Mouse (Mus musculus) heart, adult 2 months (tissue): ENCODE measurements around the gene Ifitm1. TPM values are rescaled to one million over a fixed set of nuclear protein-coding genes. Genes with fewer than 3 reads are reported as not detected.
"Not testable (repeated sequence)": the region's sequence is repeated elsewhere in the genome, so short reads cannot be mapped to it uniquely, and the experiment has no call there.

ENCODE experiments used
- DNase-seq, 2 experiments: peaks; one replicate each; pipeline ENCODE4 v3.0.0; 2021
- H3K27ac ChIP-seq: fragments of 200-600 bp; 2 replicates; pipeline ENCODE4 v1.8.1; 2022
- H3K27me3 ChIP-seq: fragments of 200-500 bp; 2 replicates; pipeline ENCODE4 v1.6.1; 2012; ENCODE audit warnings: mild to moderate bottlenecking, low read length, inconsistent platforms, mixed read lengths; ENCODE audit not compliant: control insufficient read depth, insufficient read depth
- H3K36me3 ChIP-seq: fragments of 200-500 bp; 2 replicates; pipeline ENCODE4 v1.6.1; 2012; ENCODE audit warnings: low read length, inconsistent platforms; ENCODE audit not compliant: control insufficient read depth, insufficient read depth
- H3K4me1 ChIP-seq: fragments of 200-500 bp; 2 replicates; pipeline ENCODE4 v1.6.1; 2011; ENCODE audit warnings: low read length; ENCODE audit not compliant: control insufficient read depth, insufficient read depth
- H3K4me3 ChIP-seq: fragments of 200-600 bp; 2 replicates; pipeline ENCODE4 v1.8.1; 2022
- H3K79me2 ChIP-seq: fragments of 200-500 bp; replicated peaks from 2 replicates; pipeline ENCODE4 v1.6.1; 2012; ENCODE audit warnings: mild to moderate bottlenecking, inconsistent platforms, low read length, moderate library complexity, mixed read lengths; ENCODE audit not compliant: control insufficient read depth, insufficient read depth
- H3K9ac ChIP-seq: fragments of 200-500 bp; 2 replicates; pipeline ENCODE4 v1.6.1; 2012; ENCODE audit warnings: low read depth, mild to moderate bottlenecking, control low read depth, inconsistent platforms, low read length, mixed read lengths
- CTCF ChIP-seq: fragments of 200-600 bp; IDR thresholded peaks from 2 replicates; pipeline ENCODE4 v1.8.1; 2022; ENCODE audit warnings: antibody characterized with exemption, mild to moderate bottlenecking, moderate library complexity
- EP300 ChIP-seq: fragments of 200-500 bp; IDR thresholded peaks from 2 replicates; pipeline ENCODE4 v1.6.1; 2011; ENCODE audit warnings: low read depth, low read length, control low read depth; ENCODE audit not compliant: insufficient read depth
- POLR2A ChIP-seq: fragments of 200-500 bp; IDR thresholded peaks from 2 replicates; pipeline ENCODE4 v1.6.1; 2011; ENCODE audit warnings: mild to moderate bottlenecking, low read depth, low read length, control low read depth; ENCODE audit not compliant: insufficient read depth
- WGBS: fragments of 180-500 bp; shearing (Covaris S2); methylation state at CpG from one replicate; pipeline ENCODE4 v1.1.7; 2018; 5-methylcytosine and 5-hydroxymethylcytosine counted together
- intact Hi-C: fragments of 180-260 bp; cut with DNase I; formaldehyde crosslinking; loops from one replicate; pipeline ENCODE4 v1.15.1; 2025
- polyA plus RNA-seq: library from polyadenylated mRNA; depleted of rRNA; stranded (reverse); fragments of >200 nt; gene quantifications from 2 replicates; pipeline ENCODE4 v1.2.3, GENCODE M21; 2012
- total RNA-seq, 2 experiments: library from RNA; stranded (reverse); gene quantifications; 2 replicates each; pipeline ENCODE4 v1.2.3; 2021

Ifitm1 gene
- total and polyA plus RNA-seq, 3 experiments, result 6.1 to 52.2 (median 7.7) TPM

DNA sequence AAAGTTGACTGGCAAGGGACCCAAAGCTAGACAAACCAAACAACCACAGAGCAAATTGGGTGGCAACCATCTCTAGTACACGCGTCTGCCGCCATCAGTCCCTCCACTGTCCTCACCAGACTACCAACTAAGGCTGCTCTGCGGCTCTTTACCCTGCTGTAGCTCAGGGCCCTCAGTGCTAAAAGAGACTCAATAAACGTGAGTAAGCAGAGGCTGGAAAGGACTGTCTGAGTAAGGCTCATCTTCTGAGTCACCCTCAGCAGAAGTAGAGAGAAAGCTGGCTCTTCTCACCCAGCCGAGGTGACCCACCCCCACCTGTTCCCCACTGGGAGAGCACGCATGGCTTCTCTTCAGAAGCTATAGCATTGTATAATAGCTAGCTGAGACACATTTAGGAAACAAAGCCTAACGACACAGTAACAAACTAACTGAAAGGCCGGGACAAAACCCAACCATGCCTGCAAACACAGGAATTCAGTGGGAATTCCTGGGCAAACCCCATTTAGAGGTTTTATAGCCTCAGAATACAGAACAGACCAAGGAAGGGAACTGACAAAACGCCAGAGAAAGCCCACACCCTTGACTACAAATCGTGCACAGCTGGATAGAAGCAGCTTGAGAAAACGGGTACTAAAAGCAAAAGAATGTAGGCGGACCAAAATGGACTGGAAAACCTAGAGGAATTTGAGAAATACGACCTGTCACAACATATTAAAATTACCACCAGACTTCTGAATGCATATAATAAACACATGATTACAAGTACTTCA lies 6.6 kb downstream of the Ifitm1 start:
- Histone ChIP-seq H3K27me3 (no peaks in the 10 kb centered on the region), H3K4me1 (peaks cover 7% of the 10 kb centered on the region), H3K36me3 (no peaks in the 10 kb centered on the region), H3K4me3 (no peak overlapping the region), H3K79me2 (no peaks in the 10 kb centered on the region), H3K27ac (no peak overlapping the region), H3K9ac (no peak overlapping the region)
- intact Hi-C loops, result loop anchor here (5.0 kb wide), 1 partner anchor 34 kb away; no protein-coding TSS in a partner anchor
- no peak for DNase-seq
- WGBS, result 68% methylated on average over 14 of the region's 14 CpGs
- TF ChIP-seq EP300 (no peak), POLR2A (no peak), CTCF (no peak)

DNA sequence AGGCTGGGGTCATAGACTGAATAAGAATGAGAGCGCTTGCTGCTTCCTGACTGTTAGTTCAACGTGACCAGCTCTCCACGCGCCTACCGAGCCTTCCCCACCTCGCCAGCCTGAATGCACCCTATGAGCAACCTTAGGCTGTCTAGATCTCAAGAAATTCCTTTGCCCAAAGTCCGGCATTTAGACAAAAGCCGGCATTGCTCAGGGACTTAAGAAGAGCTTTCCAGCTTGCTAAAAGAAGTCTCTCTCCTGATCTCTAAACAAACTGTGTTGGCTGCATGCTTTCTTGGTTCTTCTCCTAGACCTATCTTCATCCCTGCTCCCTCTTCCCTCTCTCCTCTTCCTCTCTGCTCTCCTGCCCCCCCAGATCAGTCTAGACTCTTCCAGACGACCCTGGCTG lies 7.9 kb downstream of the Ifitm1 start:
- peak in 1 of 2 experiments; percentile 24 for DNase-seq
- Histone ChIP-seq H3K4me3 (no peak overlapping the region), H3K36me3 (no peaks in the 10 kb centered on the region), H3K79me2 (no peaks in the 10 kb centered on the region), H3K4me1 (peaks cover 7% of the 10 kb centered on the region), H3K27me3 (no peaks in the 10 kb centered on the region), H3K9ac (no peak overlapping the region), H3K27ac (peak overlapping the region; percentile 6)
- WGBS, result 13% methylated on average over 9 of the region's 9 CpGs
- intact Hi-C loops, result loop anchor here (5.0 kb wide), 1 partner anchor 32 kb away; no protein-coding TSS in a partner anchor
- TF ChIP-seq POLR2A, result no peak
- TF ChIP-seq EP300, result no peak
- no peak for TF ChIP-seq CTCF

DNA sequence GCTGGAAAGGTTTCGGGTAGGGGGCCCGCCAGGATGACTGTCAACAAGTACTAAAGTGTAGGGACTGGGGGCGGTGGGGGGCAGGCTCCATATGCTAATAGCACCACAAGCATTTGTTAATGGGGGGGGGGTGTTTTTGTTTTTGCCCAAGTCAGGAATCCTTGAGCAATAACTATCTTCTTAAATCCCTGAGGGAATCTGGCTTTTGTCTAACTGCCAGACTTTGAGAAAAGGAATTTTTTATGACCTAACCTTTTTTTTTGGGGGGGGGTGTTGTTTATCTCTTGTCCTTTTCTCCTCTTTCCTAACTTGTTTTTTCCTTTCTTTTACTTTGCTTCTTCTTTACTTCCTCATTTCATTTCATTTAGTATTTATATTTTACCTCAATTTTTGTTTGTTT lies 8.4 kb downstream of the Ifitm1 start:
- no peak overlapping the region for H3K4me3 ChIP-seq
- intact Hi-C loops, result no loop called here
- no peak for DNase-seq
- no peak overlapping the region for H3K9ac ChIP-seq
- no peaks in the 10 kb centered on the region for H3K36me3 ChIP-seq
- H3K79me2 ChIP-seq, result no peaks in the 10 kb centered on the region
- TF ChIP-seq CTCF (no peak), EP300 (no peak), POLR2A (no peak)
- H3K27ac ChIP-seq, result no peak overlapping the region
- H3K4me1 ChIP-seq, result peaks cover 7% of the 10 kb centered on the region
- WGBS, result 43% methylated on average over 3 of the region's 3 CpGs
- no peaks in the 10 kb centered on the region for H3K27me3 ChIP-seq

DNA sequence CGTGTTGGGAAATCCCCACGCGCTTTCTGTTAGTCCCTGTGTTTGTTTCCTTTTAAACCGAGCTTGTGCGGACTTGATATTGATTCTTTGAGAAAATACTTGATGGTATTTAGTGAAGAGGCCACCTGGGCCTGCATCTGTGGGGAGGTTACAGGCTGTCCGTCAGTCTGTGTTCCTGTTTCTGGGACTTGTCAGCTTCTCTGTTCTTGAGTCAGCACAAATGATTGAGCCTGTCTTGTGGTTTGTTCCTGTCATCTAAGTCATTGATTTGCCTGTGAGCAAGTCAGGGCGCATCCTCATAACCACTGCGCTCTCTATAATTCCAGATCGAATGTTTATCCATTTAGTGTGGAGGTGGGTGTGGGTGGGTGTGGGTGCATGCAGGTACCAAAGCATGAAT lies 9.7 kb downstream of the Ifitm1 start:
- intact Hi-C loops, DNase-seq: not testable (repeated sequence)

DNA sequence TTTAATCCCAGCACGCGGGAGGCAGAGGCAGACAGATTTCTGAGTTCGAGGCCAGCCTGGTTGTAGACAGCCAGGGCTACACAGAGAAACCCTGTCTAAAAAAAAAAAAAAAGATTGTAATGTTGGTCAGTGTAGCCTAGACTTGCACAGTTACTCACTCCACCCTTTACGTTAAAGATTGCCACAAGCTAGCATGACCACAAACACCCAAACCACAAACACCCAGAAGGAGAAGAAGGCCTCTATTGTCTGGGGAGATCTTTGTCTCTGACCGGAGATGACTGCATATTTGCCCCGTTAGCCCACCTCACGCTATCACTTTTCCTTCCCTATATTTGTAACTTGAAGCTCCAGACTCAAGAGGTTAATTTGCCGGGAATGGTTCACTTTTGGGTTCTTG lies 14.7 kb downstream of the Ifitm1 start:
- H3K36me3 ChIP-seq, result no peaks in the 10 kb centered on the region
- intact Hi-C loops, result no loop called here
- H3K9ac ChIP-seq, result no peak overlapping the region
- H3K79me2 ChIP-seq, result no peaks in the 10 kb centered on the region
- DNase-seq, result no peak
- H3K27ac ChIP-seq, result no peak overlapping the region
- no peaks in the 10 kb centered on the region for H3K4me1 ChIP-seq
- no peak for TF ChIP-seq EP300
- TF ChIP-seq CTCF, result no peak
- TF ChIP-seq POLR2A, result no peak
- no peak overlapping the region for H3K4me3 ChIP-seq
- WGBS, result 80% methylated on average over 8 of the region's 8 CpGs
- no peaks in the 10 kb centered on the region for H3K27me3 ChIP-seq

More for the DNA sequence above, 9.7 kb downstream of the Ifitm1 start:
- not testable (repeated sequence) for H3K9ac ChIP-seq, H3K79me2 ChIP-seq, H3K4me3 ChIP-seq, H3K27ac ChIP-seq, H3K4me1 ChIP-seq, H3K36me3 ChIP-seq, H3K27me3 ChIP-seq
- 91% methylated on average over 9 of the region's 9 CpGs for WGBS

DNA sequence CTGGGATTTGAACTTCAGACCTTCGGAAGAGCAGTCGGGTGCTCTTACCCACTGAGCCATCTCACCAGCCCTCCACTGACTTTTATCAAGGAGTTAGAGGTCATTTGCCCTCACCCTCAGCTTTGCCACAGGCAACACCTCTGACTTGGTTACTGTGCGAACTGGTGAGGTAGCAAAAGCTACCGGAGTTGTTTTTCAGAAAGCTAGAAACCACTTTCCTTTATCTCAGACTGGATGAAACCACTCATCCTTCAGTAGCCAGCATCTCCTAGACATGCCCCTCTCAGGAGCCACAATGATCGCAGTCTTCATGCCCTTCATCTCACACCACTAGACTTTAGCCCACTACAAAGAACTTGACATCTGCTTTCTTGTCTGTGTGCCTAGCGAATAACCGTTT lies 15.9 kb downstream of the Ifitm1 start:
- TF ChIP-seq POLR2A (no peak), CTCF (no peak), EP300 (no peak)
- Histone ChIP-seq H3K36me3 (no peaks in the 10 kb centered on the region), H3K27me3 (no peaks in the 10 kb centered on the region), H3K4me1 (no peaks in the 10 kb centered on the region), H3K4me3 (no peak overlapping the region), H3K27ac (no peak overlapping the region), H3K79me2 (no peaks in the 10 kb centered on the region), H3K9ac (no peak overlapping the region)
- WGBS, result 64% methylated on average over 7 of the region's 7 CpGs
- intact Hi-C loops, result no loop called here
- DNase-seq, result no peak
